Mouse (Mus musculus) heart, adult 2 months (tissue): ENCODE data around the gene Grhpr. TPM values are rescaled to one million over a fixed set of nuclear protein-coding genes. Genes with fewer than 3 reads are reported as not detected.
A peak's percentile ranks its signal among the peaks of the same experiment; 100 is the strongest.

Source experiments
- DNase-seq, 2 experiments: peaks; one replicate each; pipeline ENCODE4 v3.0.0; 2021
- H3K27ac ChIP-seq: fragments of 200-600 bp; 2 replicates; pipeline ENCODE4 v1.8.1; 2022
- H3K27me3 ChIP-seq: fragments of 200-500 bp; 2 replicates; pipeline ENCODE4 v1.6.1; 2012; ENCODE audit warnings: mild to moderate bottlenecking, low read length, inconsistent platforms, mixed read lengths; ENCODE audit not compliant: control insufficient read depth, insufficient read depth
- H3K36me3 ChIP-seq: fragments of 200-500 bp; 2 replicates; pipeline ENCODE4 v1.6.1; 2012; ENCODE audit warnings: low read length, inconsistent platforms; ENCODE audit not compliant: control insufficient read depth, insufficient read depth
- H3K4me1 ChIP-seq: fragments of 200-500 bp; 2 replicates; pipeline ENCODE4 v1.6.1; 2011; ENCODE audit warnings: low read length; ENCODE audit not compliant: control insufficient read depth, insufficient read depth
- H3K4me3 ChIP-seq: fragments of 200-600 bp; 2 replicates; pipeline ENCODE4 v1.8.1; 2022
- H3K79me2 ChIP-seq: fragments of 200-500 bp; replicated peaks from 2 replicates; pipeline ENCODE4 v1.6.1; 2012; ENCODE audit warnings: mild to moderate bottlenecking, inconsistent platforms, low read length, moderate library complexity, mixed read lengths; ENCODE audit not compliant: control insufficient read depth, insufficient read depth
- H3K9ac ChIP-seq: fragments of 200-500 bp; 2 replicates; pipeline ENCODE4 v1.6.1; 2012; ENCODE audit warnings: low read depth, mild to moderate bottlenecking, control low read depth, inconsistent platforms, low read length, mixed read lengths
- CTCF ChIP-seq: fragments of 200-600 bp; IDR thresholded peaks from 2 replicates; pipeline ENCODE4 v1.8.1; 2022; ENCODE audit warnings: antibody characterized with exemption, mild to moderate bottlenecking, moderate library complexity
- EP300 ChIP-seq: fragments of 200-500 bp; IDR thresholded peaks from 2 replicates; pipeline ENCODE4 v1.6.1; 2011; ENCODE audit warnings: low read depth, low read length, control low read depth; ENCODE audit not compliant: insufficient read depth
- POLR2A ChIP-seq: fragments of 200-500 bp; IDR thresholded peaks from 2 replicates; pipeline ENCODE4 v1.6.1; 2011; ENCODE audit warnings: mild to moderate bottlenecking, low read depth, low read length, control low read depth; ENCODE audit not compliant: insufficient read depth
- WGBS: fragments of 180-500 bp; shearing (Covaris S2); methylation state at CpG from one replicate; pipeline ENCODE4 v1.1.7; 2018; 5-methylcytosine and 5-hydroxymethylcytosine counted together
- intact Hi-C: fragments of 180-260 bp; cut with DNase I; formaldehyde crosslinking; loops from one replicate; pipeline ENCODE4 v1.15.1; 2025
- polyA plus RNA-seq: library from polyadenylated mRNA; depleted of rRNA; stranded (reverse); fragments of >200 nt; gene quantifications from 2 replicates; pipeline ENCODE4 v1.2.3, GENCODE M21; 2012
- total RNA-seq, 2 experiments: library from RNA; stranded (reverse); gene quantifications; 2 replicates each; pipeline ENCODE4 v1.2.3; 2021

The Grhpr gene
- total and polyA plus RNA-seq, 3 experiments = 32.2 to 66.6 (median 38.4) TPM

DNA sequence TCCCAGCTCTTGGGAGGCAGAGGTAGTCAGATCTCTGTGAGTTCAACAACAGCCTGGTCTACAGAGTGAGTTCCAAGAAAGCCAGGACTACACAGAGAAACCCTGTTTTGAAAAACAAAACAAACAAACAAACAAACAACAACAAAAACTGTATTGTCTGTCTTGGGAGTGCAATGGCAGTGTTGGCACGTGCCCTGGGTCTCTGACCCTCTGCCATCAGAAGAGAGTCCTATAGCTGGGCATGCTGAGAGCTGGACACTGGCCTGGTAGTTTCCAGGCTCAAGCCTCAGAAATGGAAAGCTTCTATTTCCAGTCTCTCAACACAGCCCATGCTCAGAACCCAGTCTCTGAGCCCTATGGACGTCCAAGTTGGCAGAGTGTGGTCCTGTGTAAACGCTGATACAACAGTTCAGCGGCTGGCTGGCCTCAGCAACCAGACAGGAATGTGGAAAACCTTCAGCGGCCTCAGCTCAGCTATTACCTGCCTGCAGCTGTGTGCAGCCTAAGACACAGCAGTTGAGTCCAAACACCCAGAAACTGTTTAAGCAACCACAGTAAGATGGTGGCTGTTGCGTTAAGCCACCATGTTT lies 5.1 kb upstream of the Grhpr start:
- no peak overlapping the region for H3K27ac ChIP-seq
- no peak for DNase-seq
- H3K27me3 ChIP-seq = no peaks in the 10 kb centered on the region
- H3K79me2 ChIP-seq = no peaks in the 10 kb centered on the region
- no peak overlapping the region for H3K4me3 ChIP-seq
- 56% methylated on average over 6 of the region's 6 CpGs for WGBS
- intact Hi-C loops = no loop called here
- no peak for TF ChIP-seq EP300
- TF ChIP-seq CTCF = no peak
- no peak for TF ChIP-seq POLR2A
- no peak overlapping the region for H3K9ac ChIP-seq
- no peaks in the 10 kb centered on the region for H3K36me3 ChIP-seq
- peaks cover 6% of the 10 kb centered on the region for H3K4me1 ChIP-seq

DNA sequence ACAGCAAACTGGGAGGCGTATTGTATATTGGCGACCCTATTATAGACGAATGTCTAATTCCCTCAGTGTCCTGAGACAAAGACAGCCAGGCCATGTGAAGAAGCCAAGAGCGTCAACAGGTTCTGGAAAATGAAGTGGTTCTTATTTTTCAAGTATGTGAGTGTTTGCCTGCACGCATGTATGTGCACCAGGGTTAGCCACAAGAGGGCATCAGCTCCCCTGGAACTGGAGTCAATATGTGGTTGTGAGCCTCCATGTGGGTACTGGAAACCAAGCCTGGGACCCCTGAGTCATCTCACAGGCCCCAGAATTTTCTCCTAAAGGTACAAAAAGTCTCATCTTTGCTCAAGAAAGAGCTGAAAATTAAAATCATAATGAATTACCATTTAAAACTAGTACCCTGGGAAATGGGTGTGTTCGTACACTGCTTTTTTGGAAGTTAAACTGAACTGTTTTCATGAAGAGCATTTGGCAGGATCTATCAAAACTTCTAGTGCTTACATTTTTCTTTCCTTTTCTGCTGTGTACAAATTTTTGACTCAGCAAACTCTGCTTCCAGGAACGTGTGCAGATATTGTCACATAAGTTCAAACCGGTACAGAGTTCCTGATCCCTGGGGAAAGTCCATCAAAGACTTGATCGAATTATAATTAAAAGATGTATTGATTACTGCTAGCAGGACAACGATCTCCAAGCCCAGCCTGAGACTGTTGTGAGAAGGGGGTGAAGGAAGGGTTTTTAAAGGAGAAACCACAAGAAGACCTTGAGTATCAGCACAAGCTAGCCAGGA lies 4.1 kb upstream of the Grhpr start:
- no peak overlapping the region for H3K9ac ChIP-seq
- H3K79me2 ChIP-seq = no peaks in the 10 kb centered on the region
- no peak overlapping the region for H3K27ac ChIP-seq
- H3K36me3 ChIP-seq = no peaks in the 10 kb centered on the region
- 89% methylated on average over 10 of the region's 10 CpGs for WGBS
- H3K4me1 ChIP-seq = peaks cover 9% of the 10 kb centered on the region
- TF ChIP-seq CTCF = no peak
- TF ChIP-seq EP300 = no peak
- no peak for TF ChIP-seq POLR2A
- no peak overlapping the region for H3K4me3 ChIP-seq
- no peak for DNase-seq
- H3K27me3 ChIP-seq = no peaks in the 10 kb centered on the region
- intact Hi-C loops = no loop called here

DNA sequence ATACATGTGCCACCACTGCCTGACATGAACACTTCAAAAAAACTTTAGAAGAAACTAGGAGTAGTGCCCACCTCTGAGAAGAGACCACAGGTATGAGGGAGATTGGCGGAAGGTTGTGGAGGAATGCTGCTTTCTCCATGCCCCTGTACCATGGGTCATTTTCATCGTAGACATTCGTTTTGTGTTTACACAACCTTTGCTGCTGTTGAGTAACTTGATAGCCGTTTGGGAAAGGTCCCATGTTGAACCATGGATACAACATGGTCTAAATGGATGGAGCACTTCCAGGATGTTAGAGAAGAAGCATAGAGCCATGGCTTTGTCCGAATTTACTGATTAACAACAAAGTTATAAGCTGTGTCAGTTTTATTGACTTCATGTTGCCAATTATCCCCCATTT lies 3.0 kb upstream of the Grhpr start:
- TF ChIP-seq POLR2A (no peak), EP300 (no peak), CTCF (no peak)
- H3K4me3 ChIP-seq = no peak overlapping the region
- H3K27me3 ChIP-seq = no peaks in the 10 kb centered on the region
- H3K79me2 ChIP-seq = no peaks in the 10 kb centered on the region
- peaks cover 9% of the 10 kb centered on the region for H3K4me1 ChIP-seq
- no peak overlapping the region for H3K9ac ChIP-seq
- 78% methylated on average over 5 of the region's 5 CpGs for WGBS
- no peaks in the 10 kb centered on the region for H3K36me3 ChIP-seq
- H3K27ac ChIP-seq = no peak overlapping the region
- DNase-seq = no peak
- intact Hi-C loops = no loop called here

DNA sequence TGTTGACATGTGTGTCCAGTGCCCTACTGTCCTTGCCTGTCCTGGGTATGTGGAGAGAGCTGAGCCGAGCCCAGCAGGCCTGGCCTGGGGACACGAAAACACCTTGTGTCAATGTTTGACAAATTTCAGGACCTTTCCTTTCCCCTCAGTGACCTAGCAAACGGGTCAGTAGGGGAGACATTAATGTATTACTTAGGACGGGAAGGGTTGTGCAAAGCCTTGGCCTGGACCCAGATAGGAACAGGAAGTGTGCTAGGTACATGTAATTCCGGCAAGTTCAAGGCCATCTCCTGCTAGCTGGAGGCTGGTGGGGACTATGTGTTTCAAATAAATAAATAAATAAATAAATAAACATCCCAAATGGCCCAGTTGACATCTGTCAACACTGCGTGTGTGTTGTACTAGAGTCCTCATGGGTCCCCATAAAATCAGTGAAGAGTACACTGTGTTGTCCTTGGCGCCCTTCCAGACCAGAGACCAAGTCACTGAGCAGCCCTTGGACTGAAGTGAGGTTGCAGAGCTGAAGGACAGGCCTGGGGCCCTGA lies 1.3 kb upstream of the Grhpr start:
- TF ChIP-seq EP300 (no peak), POLR2A (no peak), CTCF (no peak)
- Histone ChIP-seq H3K9ac (no peak overlapping the region), H3K27me3 (no peaks in the 10 kb centered on the region)

DNA sequence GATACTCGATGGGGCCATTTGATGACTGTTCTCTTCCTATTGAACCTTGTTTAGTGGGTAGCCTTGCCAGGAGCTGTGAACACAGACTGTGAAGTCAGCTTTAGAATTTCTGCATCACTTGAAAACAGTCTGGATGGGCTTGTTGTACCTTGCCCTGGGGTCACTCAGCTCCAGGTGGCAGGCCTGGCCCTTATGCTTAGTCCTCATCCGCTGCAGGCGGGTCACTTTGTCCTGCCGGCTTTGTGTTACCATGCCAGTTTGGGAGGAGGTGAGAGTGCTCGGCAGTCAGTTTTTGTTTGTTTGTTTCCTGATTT lies 736 bp downstream of the Grhpr start:
- Histone ChIP-seq H3K4me3 (peak overlapping the region; percentile 78), H3K4me1 (peaks cover 7% of the 10 kb centered on the region), H3K27me3 (no peaks in the 10 kb centered on the region), H3K9ac (peak overlapping the region; percentile 89), H3K27ac (peak overlapping the region; percentile 89), H3K79me2 (no peaks in the 10 kb centered on the region), H3K36me3 (no peaks in the 10 kb centered on the region)
- no peak for DNase-seq
- 28% methylated on average over 5 of the region's 5 CpGs for WGBS
- no peak for TF ChIP-seq EP300
- TF ChIP-seq CTCF = no peak
- TF ChIP-seq POLR2A = no peak
- intact Hi-C loops = no loop called here

More for the DNA sequence above, 1.3 kb upstream of the Grhpr start:
- 56% methylated on average over 7 of the region's 7 CpGs for WGBS
- H3K4me3 ChIP-seq = no peak overlapping the region
- H3K79me2 ChIP-seq = no peaks in the 10 kb centered on the region
- H3K4me1 ChIP-seq = peaks cover 7% of the 10 kb centered on the region
- H3K36me3 ChIP-seq = no peaks in the 10 kb centered on the region
- no peak for DNase-seq
- intact Hi-C loops = no loop called here
- no peak overlapping the region for H3K27ac ChIP-seq
